Mouse (Mus musculus) testis, adult 2 months (tissue): ENCODE data around the gene Phactr2. TPM values are rescaled to one million over a fixed set of nuclear protein-coding genes. Genes with fewer than 3 reads are reported as not detected.

Experiments
- H3K27ac ChIP-seq: fragments of 200-500 bp; 2 replicates; pipeline ENCODE4 v1.5.1; 2012; ENCODE audit warnings: low read depth, low read length; ENCODE audit not compliant: control insufficient read depth, insufficient read depth
- H3K27me3 ChIP-seq: fragments of 200-500 bp; 2 replicates; pipeline ENCODE4 v1.6.1; 2012; ENCODE audit warnings: mild to moderate bottlenecking, low read length, moderate library complexity; ENCODE audit not compliant: control insufficient read depth, insufficient read depth
- H3K36me3 ChIP-seq: fragments of 200-500 bp; 2 replicates; pipeline ENCODE4 v1.6.1; 2012; ENCODE audit warnings: mild to moderate bottlenecking, low read length; ENCODE audit not compliant: control insufficient read depth, insufficient read depth
- H3K4me1 ChIP-seq: fragments of 200-500 bp; 2 replicates; pipeline ENCODE4 v1.6.1; 2012; ENCODE audit warnings: low read length; ENCODE audit not compliant: control insufficient read depth, insufficient read depth
- H3K4me3 ChIP-seq: fragments of 200-500 bp; 2 replicates; pipeline ENCODE4 v1.5.1; 2012; ENCODE audit warnings: low read depth, mild to moderate bottlenecking, low read length, moderate library complexity, mixed read lengths; ENCODE audit not compliant: control insufficient read depth
- CTCF ChIP-seq: fragments of 200-500 bp; IDR thresholded peaks from 2 replicates; pipeline ENCODE4 v1.5.1; 2012; ENCODE audit warnings: low read depth, mild to moderate bottlenecking, inconsistent platforms, low read length, moderate library complexity; ENCODE audit not compliant: control insufficient read depth, insufficient read depth, insufficient replicate concordance
- POLR2A ChIP-seq: fragments of 200-500 bp; IDR thresholded peaks from 2 replicates; pipeline ENCODE4 v1.6.1; 2012; ENCODE audit warnings: low read depth, mild to moderate bottlenecking, inconsistent platforms, low read length, moderate library complexity; ENCODE audit not compliant: control insufficient read depth
- polyA plus RNA-seq: library from polyadenylated mRNA; depleted of rRNA; stranded (reverse); fragments of >200 nt; gene quantifications from 2 replicates; pipeline ENCODE4 v1.2.3, GENCODE M21; 2012

The Phactr2 gene
- polyA plus RNA-seq, 1 experiment, result 3.5 TPM

DNA sequence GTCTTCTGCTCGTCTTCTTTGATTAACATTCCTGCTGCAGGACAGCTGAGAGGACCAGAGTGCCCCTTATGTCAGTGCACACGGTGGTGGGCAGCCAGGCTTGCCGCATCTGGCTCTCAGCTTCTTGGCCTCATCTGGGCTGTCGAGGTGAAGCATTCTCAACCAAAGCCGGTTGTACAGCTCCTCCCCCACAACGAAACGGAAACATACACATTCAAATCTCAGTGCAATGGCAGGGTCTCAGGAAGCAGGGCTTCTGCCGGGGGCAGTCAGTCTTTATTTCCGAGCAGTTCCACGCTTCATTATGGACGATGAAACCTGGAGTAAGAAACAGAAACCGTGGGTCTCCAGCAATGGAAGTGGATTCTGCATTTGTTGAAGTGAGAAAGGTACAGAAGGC is 260.3 kb downstream of the Phactr2 start:
- no peak for TF ChIP-seq CTCF
- TF ChIP-seq POLR2A, result no peak
- no peaks in the 10 kb centered on the region for H3K27me3 ChIP-seq

DNA sequence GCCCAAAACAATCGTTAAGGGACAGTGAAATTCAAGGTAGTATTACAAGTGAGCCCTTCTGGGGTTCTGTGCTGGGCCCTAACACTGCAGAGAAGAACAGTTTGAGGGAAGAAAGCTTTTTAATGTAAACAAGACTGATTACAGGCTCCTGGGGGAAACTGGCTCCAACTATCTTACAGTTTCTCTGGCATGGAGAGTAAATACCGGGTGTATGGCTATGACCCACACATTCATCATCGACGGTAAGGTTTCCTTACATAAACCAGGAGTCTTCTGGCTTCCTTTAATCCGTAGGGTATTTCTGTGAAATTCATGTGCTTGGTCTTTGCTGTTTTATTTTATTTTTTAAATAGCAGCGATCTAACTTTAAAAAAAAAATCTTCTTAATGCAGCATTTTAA is 261.4 kb downstream of the Phactr2 start:
- Histone ChIP-seq H3K4me3 (no peak overlapping the region), H3K4me1 (no peaks in the 10 kb centered on the region), H3K36me3 (no peaks in the 10 kb centered on the region), H3K27ac (no peak overlapping the region), H3K27me3 (no peaks in the 10 kb centered on the region)
- TF ChIP-seq CTCF (no peak), POLR2A (no peak)

More for the DNA sequence above, 260.3 kb downstream of the Phactr2 start:
- Histone ChIP-seq H3K27ac (no peak overlapping the region), H3K4me3 (no peak overlapping the region), H3K36me3 (no peaks in the 10 kb centered on the region), H3K4me1 (no peaks in the 10 kb centered on the region)

DNA sequence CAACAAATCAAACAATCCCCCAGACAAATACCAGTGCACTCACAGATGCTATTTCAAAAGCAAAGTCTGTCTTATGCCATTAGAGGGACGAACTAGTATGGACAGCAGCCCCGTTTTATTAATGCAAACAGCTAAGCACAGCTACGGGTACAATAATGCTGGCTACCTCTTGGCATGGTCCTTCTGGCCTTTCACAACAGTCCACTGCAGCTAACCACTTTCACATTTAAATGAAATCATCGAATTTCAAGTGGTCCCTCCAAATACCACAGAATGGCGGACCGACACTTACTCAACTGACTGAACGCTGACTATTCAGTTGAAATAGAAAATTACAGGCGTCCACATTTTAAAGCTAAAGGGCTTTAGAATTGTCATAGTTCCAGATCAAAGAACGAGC is 261.9 kb downstream of the Phactr2 start:
- H3K27ac ChIP-seq, result no peak overlapping the region
- H3K4me3 ChIP-seq, result no peak overlapping the region
- no peaks in the 10 kb centered on the region for H3K4me1 ChIP-seq
- TF ChIP-seq CTCF (no peak), POLR2A (no peak)
- H3K27me3 ChIP-seq, result no peaks in the 10 kb centered on the region
- no peaks in the 10 kb centered on the region for H3K36me3 ChIP-seq

DNA sequence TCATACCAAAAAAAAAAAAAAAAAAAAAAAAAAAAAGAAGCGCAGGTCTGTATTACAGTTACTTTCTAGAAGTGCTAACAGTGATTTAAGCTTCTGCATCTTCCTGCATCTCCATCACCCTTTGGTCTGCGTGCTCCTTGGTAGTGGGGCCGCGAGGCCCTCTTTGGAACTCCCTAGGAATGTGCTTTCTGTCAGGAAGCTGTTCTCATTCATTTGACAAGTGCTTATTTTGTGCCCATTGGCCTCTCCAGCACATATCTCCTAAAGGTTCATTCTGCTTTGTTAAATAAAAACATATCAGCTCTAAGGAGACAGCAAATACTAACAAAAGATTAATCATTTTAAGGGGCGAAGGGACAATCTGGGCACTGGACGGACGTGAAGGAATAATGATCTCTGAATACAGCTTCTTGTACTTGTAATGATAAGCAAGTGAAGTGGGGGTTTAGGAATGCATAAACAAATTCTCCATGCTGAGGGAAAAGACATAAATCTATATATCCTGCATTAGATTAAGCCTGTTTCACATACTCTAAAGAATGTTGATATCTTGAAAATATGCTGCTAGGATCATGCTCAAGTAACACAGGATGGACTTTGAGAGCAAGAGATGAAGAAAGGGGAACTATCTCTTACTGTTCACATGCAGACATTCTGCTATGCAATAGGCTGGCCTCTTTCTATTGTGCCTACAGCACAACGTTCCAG is 264.1 kb downstream of the Phactr2 start:
- Histone ChIP-seq H3K27me3 (no peaks in the 10 kb centered on the region), H3K36me3 (no peaks in the 10 kb centered on the region), H3K4me3 (no peak overlapping the region), H3K27ac (no peak overlapping the region), H3K4me1 (no peaks in the 10 kb centered on the region)
- TF ChIP-seq CTCF, result no peak
- TF ChIP-seq POLR2A, result no peak

DNA sequence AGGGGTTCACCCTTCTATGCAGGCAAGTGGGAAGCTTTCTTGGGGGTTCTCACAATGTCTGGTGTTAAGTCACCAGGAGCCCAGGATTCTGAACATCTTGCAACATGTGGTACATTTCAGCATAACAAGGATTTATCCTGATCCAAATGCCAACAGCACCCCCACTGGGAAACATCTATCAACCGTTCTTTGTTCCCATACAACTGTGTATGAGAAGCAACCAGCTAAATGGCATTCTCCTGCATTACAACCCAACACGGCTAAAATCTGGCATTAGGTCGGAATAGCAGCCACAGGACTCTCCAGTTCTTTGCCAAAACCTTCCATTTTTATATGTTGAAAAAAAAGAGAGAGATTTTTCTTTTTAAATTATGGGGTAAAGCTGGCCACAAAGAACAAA is 264.7 kb downstream of the Phactr2 start:
- H3K4me1 ChIP-seq, result no peaks in the 10 kb centered on the region
- TF ChIP-seq CTCF (no peak), POLR2A (no peak)
- no peaks in the 10 kb centered on the region for H3K36me3 ChIP-seq
- no peak overlapping the region for H3K27ac ChIP-seq
- H3K4me3 ChIP-seq, result no peak overlapping the region
- no peaks in the 10 kb centered on the region for H3K27me3 ChIP-seq

DNA sequence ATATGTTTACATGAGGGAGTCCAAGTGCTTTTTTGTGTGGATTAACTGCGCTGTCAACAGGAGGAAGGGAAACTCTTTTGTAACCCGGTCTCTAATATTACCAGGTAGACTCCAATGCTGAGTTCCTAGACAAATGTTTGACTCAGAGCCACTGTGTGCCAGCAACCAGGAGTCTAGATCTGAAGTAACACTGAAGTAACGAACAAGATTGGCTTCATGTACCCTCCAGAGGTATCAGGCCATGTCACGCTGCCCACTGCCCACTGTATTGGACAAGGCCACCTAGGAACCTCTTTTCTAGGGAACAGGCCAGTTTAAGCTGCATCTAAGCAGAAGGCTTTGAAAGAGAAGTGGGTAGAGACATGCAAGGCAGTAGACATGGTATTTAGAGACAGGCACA is 265.2 kb downstream of the Phactr2 start:
- Histone ChIP-seq H3K4me1 (no peaks in the 10 kb centered on the region), H3K27me3 (no peaks in the 10 kb centered on the region), H3K36me3 (no peaks in the 10 kb centered on the region), H3K27ac (no peak overlapping the region), H3K4me3 (no peak overlapping the region)
- TF ChIP-seq CTCF, result no peak
- TF ChIP-seq POLR2A, result no peak

DNA sequence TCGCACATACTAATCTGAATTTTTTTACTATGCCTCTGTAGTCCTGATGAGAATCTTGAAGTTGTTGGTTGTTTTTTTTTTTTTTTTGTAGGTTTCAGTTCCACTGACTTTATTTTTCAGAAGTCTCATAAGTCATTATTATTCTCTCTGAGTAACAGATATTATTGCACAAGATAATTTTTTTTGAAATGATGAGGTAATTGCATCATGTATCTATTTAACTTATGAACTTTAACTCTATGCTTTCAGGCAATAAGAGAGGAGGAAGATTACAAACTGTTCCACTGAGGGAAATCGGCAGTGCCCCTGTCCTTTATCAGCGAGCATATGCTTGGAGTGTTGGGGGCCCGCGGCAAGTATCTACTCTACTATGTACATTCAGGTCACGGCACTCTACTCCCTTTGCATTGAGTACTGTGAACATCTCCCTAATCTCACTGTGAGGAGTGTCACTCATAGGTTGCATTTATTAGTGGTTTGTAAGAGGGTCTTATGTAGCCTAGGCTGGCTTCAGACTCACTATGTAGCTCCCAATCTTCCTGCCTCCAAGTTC is 272.4 kb downstream of the Phactr2 start:
- H3K4me3 ChIP-seq, result no peak overlapping the region
- no peak overlapping the region for H3K27ac ChIP-seq
- TF ChIP-seq CTCF, result no peak
- no peak for TF ChIP-seq POLR2A
- H3K36me3 ChIP-seq, result no peaks in the 10 kb centered on the region
- H3K27me3 ChIP-seq, result no peaks in the 10 kb centered on the region
- 0 out of 2 replicates have a peak, but pooled peaks cover 2% of the 10 kb centered on the region for H3K4me1 ChIP-seq
